Mouse (Mus musculus): ENCODE results near the gene Il17ra. TPM values are rescaled to one million over a fixed set of nuclear protein-coding genes. Genes with fewer than 3 reads are reported as not detected.
A peak's percentile ranks its signal among the peaks of the same experiment; 100 is the strongest.

Il17ra gene
- polyA plus RNA-seq (2015; fragmentation: Nextera tagmentation; extraction: Ambion mirVana): 9.4 and 10.6 TPM in 2 replicates

- under 1% methylated on average over 69 of the region's 90 CpGs for WGBS (ENCODE audit: insufficient replicate concordance)
- H3K4me2 ChIP-seq (ENCODE audit: low read depth, low read length): peak within 1 kb of the TSS; percentile 83
- ATAC-seq: peak; percentile 89
Observed at GRCm38 (mm10) chr6:120463086-120463871, at the start of gene Il17ra. Gene Il17ra, plus strand, starts transcription at chr6:120463247.

GRCm38 (mm10) chr6:120438161-120438560, 24.9 kb upstream of the Il17ra start:
- Histone ChIP-seq H3K4me3 (ENCODE audit: low read depth, low read length) (no peak overlapping the region), H3K9ac (replicated peaks) (no peak overlapping the region), H3K4me2 (ENCODE audit: low read depth, low read length) (no peak overlapping the region), H3K4me1 (ENCODE audit: insufficient read depth) (0 out of 2 replicates have a peak, but pooled peaks cover 3% of the 10 kb centered on the region), H3K36me3 (replicated peaks; ENCODE audit: insufficient read depth, low read length) (peaks cover 50% of the 10 kb centered on the region), H3K9me3 (ENCODE audit: low read length) (no peaks in the 10 kb centered on the region), H3K27ac (ENCODE audit: low read depth) (no peak overlapping the region), H3K27me3 (ENCODE audit: insufficient read depth, low read length) (no peaks in the 10 kb centered on the region)
- ATAC-seq (no peak), DNase-seq (no peak)
- TF ChIP-seq EP300 (IDR thresholded peaks at IDR 0.05; ENCODE audit: low read depth): no peak
- no peak for TF ChIP-seq CTCF (IDR thresholded peaks at IDR 0.05; ENCODE audit: low read depth)
- WGBS (ENCODE audit: insufficient replicate concordance): 77% methylated on average over 3 of the region's 3 CpGs

More at GRCm38 (mm10) chr6:120463086-120463871, at the start of gene Il17ra:
- Histone ChIP-seq H3K27me3 (ENCODE audit: insufficient read depth, low read length) (0 out of 2 replicates have a peak, but pooled peaks cover 2% of the 10 kb centered on the region), H3K27ac (ENCODE audit: low read depth) (peak within 1 kb of the TSS; percentile 68), H3K9me3 (ENCODE audit: low read length) (no peaks in the 10 kb centered on the region), H3K4me1 (ENCODE audit: insufficient read depth) (peaks cover 38% of the 10 kb centered on the region), H3K36me3 (replicated peaks; ENCODE audit: insufficient read depth, low read length) (no peaks in the 10 kb centered on the region), H3K9ac (replicated peaks) (peak within 1 kb of the TSS; percentile 67), H3K4me3 (ENCODE audit: low read depth, low read length) (peak within 1 kb of the TSS; percentile 62)
- peak; percentile 92 for DNase-seq
- TF ChIP-seq EP300 (IDR thresholded peaks at IDR 0.05; ENCODE audit: low read depth) (no peak), CTCF (IDR thresholded peaks at IDR 0.05; ENCODE audit: low read depth) (no peak)

GRCm38 (mm10) chr6:120442171-120442749, 20.8 kb upstream of the Il17ra start:
- DNase-seq (no peak), ATAC-seq (no peak)
- no peak for TF ChIP-seq CTCF (IDR thresholded peaks at IDR 0.05; ENCODE audit: low read depth)
- TF ChIP-seq EP300 (IDR thresholded peaks at IDR 0.05; ENCODE audit: low read depth): no peak
- H3K4me2 ChIP-seq (ENCODE audit: low read depth, low read length): no peak overlapping the region
- H3K4me3 ChIP-seq (ENCODE audit: low read depth, low read length): no peak overlapping the region
- no peak overlapping the region for H3K27ac ChIP-seq (ENCODE audit: low read depth)
- WGBS (ENCODE audit: insufficient replicate concordance): 85% methylated on average over 4 of the region's 4 CpGs
- H3K36me3 ChIP-seq (replicated peaks; ENCODE audit: insufficient read depth, low read length): peaks cover 30% of the 10 kb centered on the region
- no peak overlapping the region for H3K9ac ChIP-seq (replicated peaks)
- H3K27me3 ChIP-seq (ENCODE audit: insufficient read depth, low read length): no peaks in the 10 kb centered on the region
- H3K9me3 ChIP-seq (ENCODE audit: low read length): no peaks in the 10 kb centered on the region
- H3K4me1 ChIP-seq (ENCODE audit: insufficient read depth): 0 out of 2 replicates have a peak, but pooled peaks cover 3% of the 10 kb centered on the region

GRCm38 (mm10) chr6:120443363-120444355, 19.4 kb upstream of the Il17ra start:
- WGBS (ENCODE audit: insufficient replicate concordance): 77% methylated on average over 14 of the region's 14 CpGs
- no peak for TF ChIP-seq EP300 (IDR thresholded peaks at IDR 0.05; ENCODE audit: low read depth)
- no peak for TF ChIP-seq CTCF (IDR thresholded peaks at IDR 0.05; ENCODE audit: low read depth)
- H3K4me3 ChIP-seq (ENCODE audit: low read depth, low read length): no peak overlapping the region
- peaks cover 23% of the 10 kb centered on the region for H3K36me3 ChIP-seq (replicated peaks; ENCODE audit: insufficient read depth, low read length)
- ATAC-seq: peak; percentile 51; the same call in 1 of the 2 replicates
- no peaks in the 10 kb centered on the region for H3K27me3 ChIP-seq (ENCODE audit: insufficient read depth, low read length)
- no peak overlapping the region for H3K4me2 ChIP-seq (ENCODE audit: low read depth, low read length)
- H3K9ac ChIP-seq (replicated peaks): no peak overlapping the region
- no peak for DNase-seq
- H3K27ac ChIP-seq (ENCODE audit: low read depth): peak overlapping the region; percentile 50
- H3K4me1 ChIP-seq (ENCODE audit: insufficient read depth): 0 out of 2 replicates have a peak, but pooled peaks cover 3% of the 10 kb centered on the region
- no peaks in the 10 kb centered on the region for H3K9me3 ChIP-seq (ENCODE audit: low read length)

GRCm38 (mm10) chr6:120450208-120450607, 12.8 kb upstream of the Il17ra start:
- H3K4me3 ChIP-seq (ENCODE audit: low read depth, low read length): no peak overlapping the region
- H3K9me3 ChIP-seq (ENCODE audit: low read length): no peaks in the 10 kb centered on the region
- no peak overlapping the region for H3K27ac ChIP-seq (ENCODE audit: low read depth)
- WGBS (ENCODE audit: insufficient replicate concordance): 68% methylated on average over 3 of the region's 3 CpGs
- H3K4me1 ChIP-seq (ENCODE audit: insufficient read depth): peaks cover 22% of the 10 kb centered on the region
- H3K27me3 ChIP-seq (ENCODE audit: insufficient read depth, low read length): no peaks in the 10 kb centered on the region
- ATAC-seq: no peak
- no peak overlapping the region for H3K4me2 ChIP-seq (ENCODE audit: low read depth, low read length)
- no peak for DNase-seq
- no peak overlapping the region for H3K9ac ChIP-seq (replicated peaks)
- no peaks in the 10 kb centered on the region for H3K36me3 ChIP-seq (replicated peaks; ENCODE audit: insufficient read depth, low read length)
- TF ChIP-seq EP300 (IDR thresholded peaks at IDR 0.05; ENCODE audit: low read depth) (no peak), CTCF (IDR thresholded peaks at IDR 0.05; ENCODE audit: low read depth) (no peak)

Data from liver, postnatal 0 days (tissue).